In the genomic region with DNA sequence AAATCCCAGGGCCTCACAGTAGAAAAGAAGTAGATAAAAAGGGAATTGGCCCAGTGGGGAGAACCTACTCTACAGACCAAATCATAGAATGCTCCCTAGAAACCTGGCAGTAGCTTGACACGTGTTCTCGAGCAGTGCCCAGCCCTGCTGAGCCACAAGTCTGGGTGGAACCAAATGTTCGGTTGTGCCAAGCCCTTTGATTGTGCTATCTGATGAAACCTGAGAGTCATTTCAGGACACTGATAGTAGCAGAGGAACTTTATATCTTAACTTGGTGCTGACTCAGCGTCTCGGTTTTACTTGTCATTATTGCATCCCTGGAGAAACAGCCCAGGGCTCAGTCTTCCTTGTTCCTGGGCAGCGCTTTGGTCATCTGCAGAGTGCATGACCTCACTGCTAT, we compare ENCODE assay signal across 14 mouse cellular contexts.
A peak's percentile ranks its signal among the peaks of the same experiment; 100 is the strongest.
DNase-seq lines count a peak whose midpoint lies in the region; ATAC-seq and TF ChIP-seq lines count a peak whose summit lies in the region.
"Had no signal": no experiment of that assay in that cellular context is flagged by ENCODE, and none has a peak within 500 bp of the region (broad histone marks: within the 10 kb centered on the region; RNA-seq: fewer than 3 reads in every experiment).

No protein-coding gene starts in this region.

- TF ChIP-seq EP300 in MEL (IDR thresholded peaks at IDR 0.05; ENCODE audit: low read depth in 1 of 2, low read length in 2 of 2) = peak; percentile 82 to 93

- peak overlapping the region; percentile 69 for H3K27ac ChIP-seq in MEL (ENCODE audit: control insufficient read depth, low read depth, low read length)
- no peak overlapping the region for H3K27ac ChIP-seq in liver, embryonic 16.5 days (ENCODE audit: low read length)
- H3K27ac ChIP-seq in limb, embryonic 10.5 days = no peak overlapping the region
- no peak overlapping the region for H3K27ac ChIP-seq in forebrain, embryonic 14.5 days (ENCODE audit: low read depth, low read length)
- H3K27ac ChIP-seq: embryonic facial prominence, embryonic 10.5 days; limb, embryonic 12.5 days had no signal

- 31% methylated on average over 6 of the region's 6 CpGs for WGBS in liver, embryonic 16.5 days (ENCODE audit: insufficient replicate concordance)
- WGBS in limb, embryonic 10.5 days = 89% methylated on average over 6 of the region's 6 CpGs
- WGBS in forebrain, embryonic 14.5 days = 93% methylated on average over 6 of the region's 6 CpGs

- H3K9me3 ChIP-seq in MEL (replicated peaks; ENCODE audit: insufficient read depth, low read length) = no peaks in the 10 kb centered on the region
- H3K9me3 ChIP-seq in liver, embryonic 16.5 days (replicated peaks; ENCODE audit: control insufficient read depth, low read length) = no peaks in the 10 kb centered on the region
- H3K9me3 ChIP-seq in limb, embryonic 10.5 days (replicated peaks) = no peaks in the 10 kb centered on the region
- no peaks in the 10 kb centered on the region for H3K9me3 ChIP-seq in forebrain, embryonic 14.5 days (replicated peaks; ENCODE audit: control insufficient read depth, low read length)
- H3K9me3 ChIP-seq: embryonic facial prominence, embryonic 10.5 days; limb, embryonic 12.5 days had no signal

- H3K27me3 ChIP-seq in MEL (ENCODE audit: control insufficient read depth in 1 of 2, insufficient read depth in 2 of 2, low read length in 2 of 2) = no peaks in the 10 kb centered on the region
- H3K27me3 ChIP-seq in liver, embryonic 16.5 days (ENCODE audit: control insufficient read depth, insufficient read depth, low read depth, low read length) = no peaks in the 10 kb centered on the region
- no peaks in the 10 kb centered on the region for H3K27me3 ChIP-seq in limb, embryonic 10.5 days (ENCODE audit: low read depth, poor library complexity, severe bottlenecking)
- no peaks in the 10 kb centered on the region for H3K27me3 ChIP-seq in forebrain, embryonic 14.5 days (replicated peaks; ENCODE audit: control insufficient read depth, insufficient read depth, low read length)
- H3K27me3 ChIP-seq: limb, embryonic 12.5 days; megakaryocyte, embryonic 14.5 days had no signal

- H3K79me2 ChIP-seq in MEL (ENCODE audit: control insufficient read depth, insufficient read depth, low read length, poor library complexity) = no peaks in the 10 kb centered on the region

- ATAC-seq in cerebellum, adult (ENCODE audit: insufficient number of reproducible peaks, low FRiP score, low TSS enrichment) = peak; percentile 93
- peak; percentile 45; the same call in 1 of the 2 replicates for ATAC-seq in liver, embryonic 16.5 days (ENCODE audit: low read depth)
- no peak for ATAC-seq in forebrain, embryonic 14.5 days

- H3K4me3 ChIP-seq in MEL (ENCODE audit: control insufficient read depth in 1 of 2, insufficient read depth in 1 of 2, low read depth in 2 of 2, low read length in 2 of 2) = no peak overlapping the region
- no peak overlapping the region for H3K4me3 ChIP-seq in liver, embryonic 16.5 days (ENCODE audit: low read depth, low read length)
- H3K4me3 ChIP-seq in limb, embryonic 10.5 days = no peak overlapping the region
- H3K4me3 ChIP-seq in forebrain, embryonic 14.5 days (ENCODE audit: low read depth, low read length) = no peak overlapping the region
- H3K4me3 ChIP-seq: embryonic facial prominence, embryonic 10.5 days; limb, embryonic 12.5 days; megakaryocyte, embryonic 14.5 days had no signal

- no peak overlapping the region for H3K4me2 ChIP-seq in liver, embryonic 16.5 days (ENCODE audit: low read depth, low read length)
- no peak overlapping the region for H3K4me2 ChIP-seq in forebrain, embryonic 14.5 days (ENCODE audit: low read length)
- H3K4me2 ChIP-seq: limb, embryonic 12.5 days had no signal

- H3K36me3 ChIP-seq in MEL (ENCODE audit: control insufficient read depth in 1 of 2, insufficient read depth in 2 of 2, low read length in 2 of 2) = peaks cover 0 to 20% of the 10 kb centered on the region in 2 experiments; a peak in 2 of 4 replicates
- H3K36me3 ChIP-seq in liver, embryonic 16.5 days (ENCODE audit: control insufficient read depth, insufficient read depth) = no peaks in the 10 kb centered on the region; the same call in 1 of the 2 replicates
- peaks cover 14% of the 10 kb centered on the region for H3K36me3 ChIP-seq in limb, embryonic 10.5 days
- H3K36me3 ChIP-seq in forebrain, embryonic 14.5 days (ENCODE audit: control insufficient read depth, insufficient read depth, low read length) = no peaks in the 10 kb centered on the region

- peaks cover 6 to 15% of the 10 kb centered on the region in 2 experiments for H3K4me1 ChIP-seq in MEL (ENCODE audit: control insufficient read depth in 1 of 2, insufficient read depth in 2 of 2, low read length in 2 of 2)
- peaks cover 3% of the 10 kb centered on the region for H3K4me1 ChIP-seq in liver, embryonic 16.5 days (ENCODE audit: control insufficient read depth, low read depth, low read length)
- no peaks in the 10 kb centered on the region for H3K4me1 ChIP-seq in limb, embryonic 10.5 days
- H3K4me1 ChIP-seq in forebrain, embryonic 14.5 days (ENCODE audit: control insufficient read depth, insufficient read depth, low read length) = no peaks in the 10 kb centered on the region
- H3K4me1 ChIP-seq: embryonic facial prominence, embryonic 10.5 days; limb, embryonic 12.5 days had no signal

- TF ChIP-seq POLR2A in MEL (IDR thresholded peaks at IDR 0.05; ENCODE audit: control insufficient read depth in 1 of 2, insufficient read depth in 1 of 2, low read depth in 1 of 2, low read length in 2 of 2, poor library complexity in 1 of 2) = no peak

- no peak overlapping the region for H3K9ac ChIP-seq in MEL (ENCODE audit: control insufficient read depth, low read depth, low read length, poor library complexity, severe bottlenecking)
- no peak overlapping the region for H3K9ac ChIP-seq in liver, embryonic 16.5 days (ENCODE audit: low read depth, low read length)
- H3K9ac ChIP-seq in forebrain, embryonic 14.5 days (ENCODE audit: low read length) = no peak overlapping the region
- H3K9ac ChIP-seq: limb, embryonic 12.5 days had no signal

- TF ChIP-seq CTCF in MEL (IDR thresholded peaks at IDR 0.05 in 2 of 3, conservative IDR thresholded peaks at IDR 0.05 in 1 of 3; ENCODE audit: control insufficient read depth in 1 of 3, insufficient read depth in 1 of 3, low read depth in 2 of 3, low read length in 3 of 3, poor library complexity in 1 of 3, severe bottlenecking in 1 of 3) = no peak

- TF ChIP-seq RAD21 in MEL (IDR thresholded peaks at IDR 0.05; ENCODE audit: low read depth, low read length) = no peak

- DNase-seq in cerebellum, postnatal 4 days (ENCODE audit: low spot score in 2 of 2) = no peak
- peak; percentile 77 for DNase-seq in MEL (ENCODE audit: low read depth, low spot score)
- peak; percentile 55 to 64 for DNase-seq in cerebellum, postnatal 25 days
- no peak for DNase-seq in urinary bladder, postnatal 4 days (ENCODE audit: low spot score in 2 of 2)
- DNase-seq in limb, embryonic 10.5 days (ENCODE audit: low spot score) = no peak
- DNase-seq in forebrain, embryonic 14.5 days (ENCODE audit: low spot score) = no peak
- DNase-seq: heart, postnatal 14 days; kidney, adult 2 months; thymus, postnatal 4 days had no signal

TF ChIP-seq in MEL, 35 proteins besides CTCF, POLR2A, EP300 and RAD21 (continues in another document):
- TF ChIP-seq NELFE (IDR thresholded peaks at IDR 0.05; ENCODE audit: low read depth, low read length) = no peak
- no peak for TF ChIP-seq TAL1 (IDR thresholded peaks at IDR 0.05; ENCODE audit: low read length)
- TF ChIP-seq POLR2AphosphoS5 (IDR thresholded peaks at IDR 0.05; ENCODE audit: borderline replicate concordance, low read depth, low read length) = no peak
- peak; percentile 98 for TF ChIP-seq MAFK (IDR thresholded peaks at IDR 0.05; ENCODE audit: borderline replicate concordance, low read depth, low read length)
- TF ChIP-seq E2F4 (IDR thresholded peaks at IDR 0.05; ENCODE audit: borderline replicate concordance, low read depth, low read length) = no peak
- TF ChIP-seq RCOR1 (IDR thresholded peaks at IDR 0.05; ENCODE audit: low read depth, low read length) = peak; percentile 89
- no peak for TF ChIP-seq UBTF (IDR thresholded peaks at IDR 0.05; ENCODE audit: borderline replicate concordance, insufficient read depth, low read depth, low read length)
- no peak for TF ChIP-seq POLR2AphosphoS2 (IDR thresholded peaks at IDR 0.05; ENCODE audit: low read length)
- TF ChIP-seq CHD2 (IDR thresholded peaks at IDR 0.05; ENCODE audit: low read length) = no peak
- TF ChIP-seq ELF1 (IDR thresholded peaks at IDR 0.05; ENCODE audit: low read depth, low read length) = no peak
- no peak for TF ChIP-seq NRF1 (IDR thresholded peaks at IDR 0.05; ENCODE audit: insufficient read depth, low read depth, low read length, poor library complexity, severe bottlenecking)
- TF ChIP-seq HCFC1 (IDR thresholded peaks at IDR 0.05; ENCODE audit: low read depth, low read length) = no peak
- peak; percentile 97 for TF ChIP-seq MXI1 (IDR thresholded peaks at IDR 0.05; ENCODE audit: low read depth, low read length)
- TF ChIP-seq USF1 (IDR thresholded peaks at IDR 0.05; ENCODE audit: low read depth, low read length) = peak; percentile 77
- TF ChIP-seq JUND (IDR thresholded peaks at IDR 0.05; ENCODE audit: low read depth, low read length) = no peak
- TF ChIP-seq BHLHE40 (IDR thresholded peaks at IDR 0.05; ENCODE audit: borderline replicate concordance, low read depth, low read length) = peak; percentile 84
- no peak for TF ChIP-seq MEF2A (IDR thresholded peaks at IDR 0.05; ENCODE audit: extremely low read depth, insufficient replicate concordance, low read depth, low read length, poor library complexity, severe bottlenecking)
- TF ChIP-seq MAX (IDR thresholded peaks at IDR 0.05; ENCODE audit: low read length) = peak; percentile 89
- no peak for TF ChIP-seq ZMIZ1 (IDR thresholded peaks at IDR 0.05; ENCODE audit: low read depth, low read length)
- TF ChIP-seq MYB (IDR thresholded peaks at IDR 0.05; ENCODE audit: low read depth, low read length) = peak; percentile 36; the same call in 1 of the 2 replicates
- TF ChIP-seq SIN3A (IDR thresholded peaks at IDR 0.05; ENCODE audit: low read length) = peak; percentile 72; the same call in 1 of the 2 replicates
- peak; percentile 89 for TF ChIP-seq GATA1 (IDR thresholded peaks at IDR 0.05; ENCODE audit: low read depth, low read length)
- TF ChIP-seq ZKSCAN1 (IDR thresholded peaks at IDR 0.05; ENCODE audit: low read depth, low read length) = no peak
- TF ChIP-seq MYC (IDR thresholded peaks at IDR 0.05; ENCODE audit: low read depth, low read length) = peak; percentile 89
- TF ChIP-seq USF2 (IDR thresholded peaks at IDR 0.05; ENCODE audit: borderline replicate concordance in 1 of 2, insufficient read depth in 1 of 2, low read depth in 1 of 2, low read length in 2 of 2) = no peak
- TF ChIP-seq ZNF384 (IDR thresholded peaks at IDR 0.05; ENCODE audit: low read depth, low read length) = no peak
- TF ChIP-seq ETS1 (IDR thresholded peaks at IDR 0.05; ENCODE audit: low read depth, low read length) = peak; percentile 92
- TF ChIP-seq SMC3 (IDR thresholded peaks at IDR 0.05; ENCODE audit: low read depth, low read length) = no peak

Comparison
In these comparisons a context has a peak if more than half of its experiments do, and no peak if none do; other contexts are left out.
1. DNase-seq: peak in MEL (single experiment) and cerebellum, postnatal 25 days (2 of 2); none in cerebellum, postnatal 4 days (0 of 2), urinary bladder, postnatal 4 days (0 of 2), limb, embryonic 10.5 days (single experiment) and forebrain, embryonic 14.5 days (single experiment).